Mouse (Mus musculus) heart, postnatal 0 days (tissue): Measurements from ENCODE around the gene Heatr5a. TPM values are rescaled to one million over a fixed set of nuclear protein-coding genes. Genes with fewer than 3 reads are reported as not detected.

Source experiments
- ATAC-seq: fragments of 200-750 bp; cut with Nextera tagmentation; 2 replicates; pipeline ENCODE4 v1.8.0; 2017; ENCODE audit warnings: low read depth, moderate number of reproducible peaks, moderate library complexity; ENCODE audit not compliant: insufficient read depth
- DNase-seq: peaks from one replicate; pipeline ENCODE4 v3.0.0-alpha.2; 2016; ENCODE audit warnings: low spot score
- H3K27ac ChIP-seq: fragments of 300-500 bp; sonication (generic); 2 replicates; pipeline ENCODE4 v1.5.1; 2014; ENCODE audit warnings: low read depth, mild to moderate bottlenecking
- H3K27me3 ChIP-seq: fragments of 300-500 bp; sonication (generic); 2 replicates; pipeline ENCODE4 v1.6.1; 2014; ENCODE audit warnings: low read length, mixed read lengths; ENCODE audit not compliant: control insufficient read depth, insufficient read depth
- H3K36me3 ChIP-seq: fragments of 300-500 bp; sonication (generic); replicated peaks from 2 replicates; pipeline ENCODE4 v1.6.1; 2014; ENCODE audit warnings: low read length, mixed read lengths; ENCODE audit not compliant: control insufficient read depth, insufficient read depth
- H3K4me1 ChIP-seq: fragments of 300-500 bp; sonication (generic); 2 replicates; pipeline ENCODE4 v1.6.1; 2014; ENCODE audit warnings: antibody characterized with exemption; ENCODE audit not compliant: control insufficient read depth, insufficient read depth
- H3K4me2 ChIP-seq: fragments of 300-500 bp; sonication (generic); 2 replicates; pipeline ENCODE4 v1.6.1; 2014; ENCODE audit warnings: low read depth, mild to moderate bottlenecking, low read length, moderate library complexity
- H3K4me3 ChIP-seq: fragments of 300-500 bp; sonication (generic); 2 replicates; pipeline ENCODE4 v1.5.1; 2014; ENCODE audit warnings: low read depth, low read length
- H3K9ac ChIP-seq: fragments of 300-500 bp; sonication (generic); replicated peaks from 2 replicates; pipeline ENCODE4 v1.6.1; 2014; ENCODE audit warnings: low read depth, low read length, mixed read lengths
- H3K9me3 ChIP-seq: fragments of 300-500 bp; sonication (generic); replicated peaks from 2 replicates; pipeline ENCODE4 v1.6.1; 2016; ENCODE audit warnings: low read length; ENCODE audit not compliant: control insufficient read depth
- CTCF ChIP-seq: IDR thresholded peaks from 2 replicates; pipeline ENCODE4 v1.5.1; 2016; ENCODE audit warnings: antibody characterized with exemption, control low read depth, low read depth
- EP300 ChIP-seq: IDR thresholded peaks from 2 replicates; pipeline ENCODE4 v1.6.1; 2016; ENCODE audit warnings: antibody characterized with exemption, low read depth
- WGBS: fragments of 180-500 bp; shearing (Covaris S2); extraction: QIAGEN DNeasy Blood & Tissue Kit; methylation state at CpG from one replicate; pipeline ENCODE4 v1.1.7; 2014; 5-methylcytosine and 5-hydroxymethylcytosine counted together
- polyA plus RNA-seq: library from polyadenylated mRNA; unstranded; fragments of >200 nt; fragmentation: Nextera tagmentation; extraction: Ambion mirVana; gene quantifications from 2 replicates; pipeline ENCODE4 v1.2.1, GENCODE M21; 2015
- total RNA-seq: library from RNA; depleted of rRNA; stranded (reverse); fragments of >200 nt; gene quantifications from 2 replicates; pipeline ENCODE4 v1.2.3, GENCODE M21; 2014; ENCODE audit warnings: low replicate concordance

Heatr5a gene
- total and polyA plus RNA-seq, 2 experiments from 2014 or later: 3.7 to 41.9 TPM

- no peaks in the 10 kb centered on the region for H3K36me3 ChIP-seq
- no peaks in the 10 kb centered on the region for H3K4me1 ChIP-seq
- no peak overlapping the region for H3K27ac ChIP-seq
- ATAC-seq (no peak), DNase-seq (no peak)
- H3K27me3 ChIP-seq: no peaks in the 10 kb centered on the region
- no peak overlapping the region for H3K9ac ChIP-seq
- TF ChIP-seq EP300: no peak
- TF ChIP-seq CTCF: no peak
- no peaks in the 10 kb centered on the region for H3K9me3 ChIP-seq
- no peak overlapping the region for H3K4me3 ChIP-seq
- no peak overlapping the region for H3K4me2 ChIP-seq
- WGBS: 66% methylated on average over 15 of the region's 15 CpGs
Measured at GRCm38 (mm10) chr12:52009928-52010629, 39.0 kb upstream of the Heatr5a start.

- TF ChIP-seq EP300 (no peak), CTCF (no peak)
- ATAC-seq (peak; percentile 44), DNase-seq (no peak)
- 41% methylated on average over 5 of the region's 5 CpGs for WGBS
- Histone ChIP-seq H3K27me3 (no peaks in the 10 kb centered on the region), H3K4me1 (no peaks in the 10 kb centered on the region), H3K9ac (peak overlapping the region; percentile 85), H3K4me3 (peak overlapping the region; percentile 80), H3K4me2 (peak overlapping the region; percentile 89), H3K36me3 (no peaks in the 10 kb centered on the region), H3K27ac (peak overlapping the region; percentile 39), H3K9me3 (no peaks in the 10 kb centered on the region)
Measured at GRCm38 (mm10) chr12:52006633-52006994, 35.5 kb upstream of the Heatr5a start.

DNA sequence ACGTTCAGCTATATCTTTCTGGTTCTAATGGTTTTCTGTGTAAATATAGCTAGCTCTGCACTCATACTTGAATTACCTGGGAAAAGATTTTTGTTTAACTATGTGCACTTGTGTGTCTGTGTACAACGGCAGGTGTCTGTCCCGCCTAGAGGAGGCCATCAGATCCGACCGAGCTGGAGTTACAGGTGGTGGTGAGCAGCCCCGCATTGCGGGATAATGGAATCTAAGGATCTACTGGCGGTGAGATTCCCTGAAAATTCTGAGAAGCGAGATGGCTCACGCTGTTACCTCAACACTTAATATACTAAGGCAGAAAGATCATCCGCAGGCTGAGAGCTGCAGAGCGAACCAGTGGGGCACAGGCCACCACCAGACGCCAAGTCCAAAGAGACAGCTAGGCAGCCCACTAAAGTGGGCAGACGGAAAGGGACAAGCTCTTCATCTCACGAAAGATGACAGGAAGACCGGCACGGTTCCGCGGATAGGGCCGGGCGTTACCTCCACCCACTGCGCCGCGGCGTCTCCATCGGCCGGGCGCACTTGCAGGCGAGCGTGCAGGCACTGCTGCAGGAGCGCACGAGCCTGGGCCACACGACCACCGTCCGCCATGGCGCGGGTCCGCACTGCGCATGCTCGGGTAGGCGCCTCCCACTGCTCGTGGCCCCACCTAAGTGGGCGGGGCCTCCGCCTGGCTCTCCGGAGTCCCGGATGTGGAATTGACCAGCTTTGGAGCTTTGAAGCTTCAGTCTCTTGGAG is 34.9 kb upstream of the Heatr5a start, which contains the start of gene Dtd2:
Gene Dtd2 (minus strand): TSS at position 625 of the 756 bp plus-strand sequence.
- no peaks in the 10 kb centered on the region for H3K4me1 ChIP-seq
- H3K27me3 ChIP-seq: no peaks in the 10 kb centered on the region
- 2% methylated on average over 46 of the region's 46 CpGs for WGBS
- H3K4me3 ChIP-seq: peak within 1 kb of the TSS; percentile 80
- peak; percentile 99 for ATAC-seq
- DNase-seq: peak; percentile 91
- H3K9ac ChIP-seq: peak within 1 kb of the TSS; percentile 85
- peak within 1 kb of the TSS; percentile 64 for H3K27ac ChIP-seq
- H3K9me3 ChIP-seq: no peaks in the 10 kb centered on the region
- TF ChIP-seq EP300 (no peak), CTCF (no peak)
- peak within 1 kb of the TSS; percentile 89 for H3K4me2 ChIP-seq
- no peaks in the 10 kb centered on the region for H3K36me3 ChIP-seq

- TF ChIP-seq CTCF (no peak), EP300 (no peak)
- no peaks in the 10 kb centered on the region for H3K4me1 ChIP-seq
- no peak overlapping the region for H3K4me2 ChIP-seq
- peaks cover 19% of the 10 kb centered on the region for H3K36me3 ChIP-seq
- 89% methylated on average over 3 of the region's 3 CpGs for WGBS
- H3K4me3 ChIP-seq: no peak overlapping the region
- H3K27me3 ChIP-seq: no peaks in the 10 kb centered on the region
- ATAC-seq (no peak), DNase-seq (no peak)
- no peak overlapping the region for H3K27ac ChIP-seq
- H3K9ac ChIP-seq: no peak overlapping the region
- no peaks in the 10 kb centered on the region for H3K9me3 ChIP-seq
Measured at GRCm38 (mm10) chr12:52002746-52003145, 31.6 kb upstream of the Heatr5a start.

GRCm38 (mm10) chr12:52001544-52001943 is 30.4 kb upstream of the Heatr5a start:
- H3K27ac ChIP-seq: no peak overlapping the region
- WGBS: 7% methylated on average over 4 of the region's 4 CpGs
- H3K36me3 ChIP-seq: peaks cover 28% of the 10 kb centered on the region
- no peak overlapping the region for H3K4me2 ChIP-seq
- H3K9me3 ChIP-seq: no peaks in the 10 kb centered on the region
- no peaks in the 10 kb centered on the region for H3K27me3 ChIP-seq
- TF ChIP-seq EP300 (no peak), CTCF (peak; percentile 84)
- DNase-seq (peak; percentile 78), ATAC-seq (peak; percentile 34; the same call in 1 of the 2 replicates)
- no peaks in the 10 kb centered on the region for H3K4me1 ChIP-seq
- no peak overlapping the region for H3K4me3 ChIP-seq
- no peak overlapping the region for H3K9ac ChIP-seq
